Mouse (Mus musculus): ENCODE measurements around the gene Nol12. TPM values are rescaled to one million over a fixed set of nuclear protein-coding genes. Genes with fewer than 3 reads are reported as not detected.

Nol12 gene
- total RNA-seq, 2 experiments from 2014 or later = 22.1 to 22.6 TPM

DNA sequence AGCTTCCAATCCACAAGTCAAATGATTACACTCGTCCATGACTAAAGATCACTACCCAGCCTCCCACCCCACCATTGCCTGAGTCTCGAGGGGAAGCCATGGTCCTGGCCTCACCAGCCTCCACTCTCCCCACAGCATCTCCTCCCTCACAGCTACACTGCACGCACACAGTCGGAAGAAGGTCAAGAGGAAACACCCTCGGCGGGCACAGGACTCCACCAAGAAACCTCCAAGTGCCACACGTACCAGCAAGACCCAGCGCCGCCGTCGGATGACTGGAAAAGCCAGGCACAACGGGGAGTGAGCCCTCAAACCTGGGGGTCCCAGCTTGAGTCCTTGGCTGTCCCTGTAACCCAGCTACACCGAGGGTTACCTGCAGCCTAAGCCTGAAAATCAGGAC, 5.6 kb downstream of the Nol12 start:
- intact Hi-C loops (cut with DNase I) = loop anchor here (5.0 kb wide), 1 partner anchor 38 kb away; no protein-coding TSS in a partner anchor

GRCm38 (mm10) chr15:78942663-78943062, 7.9 kb downstream of the Nol12 start:
- peak; percentile 74 to 80 for DNase-seq
- intact Hi-C loops (cut with DNase I) = loop anchor here (5.0 kb wide), 1 partner anchor 40 kb away; no protein-coding TSS in a partner anchor

More for the DNA sequence above, 5.6 kb downstream of the Nol12 start:
- DNase-seq = no peak

DNA sequence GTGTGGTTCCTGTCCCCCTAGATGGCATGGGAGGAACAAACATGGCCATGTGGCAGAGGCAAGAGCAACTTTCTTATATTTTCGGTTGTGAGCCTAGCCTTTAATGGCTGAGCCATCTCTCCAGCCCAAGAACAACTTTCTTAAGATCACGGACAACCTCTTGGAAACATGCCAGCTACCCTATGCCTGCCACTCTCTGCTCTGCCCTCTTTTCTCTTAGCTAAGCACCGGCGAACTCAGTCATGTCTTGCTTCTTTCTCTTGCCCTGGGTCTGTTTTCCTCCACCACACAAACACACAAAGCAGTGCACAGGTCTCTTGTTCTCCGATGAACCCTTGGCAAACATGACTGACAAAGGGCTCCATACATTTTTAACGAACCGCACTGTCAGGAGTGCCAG, 11.5 kb downstream of the Nol12 start:
- intact Hi-C loops (cut with DNase I) = no loop called here
- DNase-seq = no peak

DNA sequence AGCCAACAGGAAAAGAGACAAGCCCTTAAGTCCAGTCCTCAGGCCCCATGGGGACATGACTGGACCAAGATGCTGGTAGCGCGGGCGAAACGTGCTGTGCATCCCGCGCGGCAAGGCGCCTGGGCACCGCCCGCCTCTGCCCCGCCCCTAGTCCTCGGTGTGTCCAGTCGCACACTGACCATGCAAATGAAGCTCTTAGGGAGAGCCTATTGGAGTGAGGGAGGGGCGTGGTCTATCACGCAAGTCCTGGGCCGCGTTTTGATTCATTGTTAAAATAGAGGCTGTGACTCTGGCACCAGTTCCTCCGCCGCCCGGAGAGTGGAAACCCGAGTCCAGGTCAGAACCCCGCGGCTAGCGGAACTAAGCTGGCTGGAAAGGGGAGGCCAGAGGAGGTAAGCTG, 12.9 kb downstream of the Nol12 start, which contains the start of gene Triobp:
Gene Triobp, plus strand, starts transcription at position 68 of the 400 bp plus-strand sequence.
- intact Hi-C loops (cut with DNase I) = no loop called here
- DNase-seq = peak; percentile 70 to 83

DNA sequence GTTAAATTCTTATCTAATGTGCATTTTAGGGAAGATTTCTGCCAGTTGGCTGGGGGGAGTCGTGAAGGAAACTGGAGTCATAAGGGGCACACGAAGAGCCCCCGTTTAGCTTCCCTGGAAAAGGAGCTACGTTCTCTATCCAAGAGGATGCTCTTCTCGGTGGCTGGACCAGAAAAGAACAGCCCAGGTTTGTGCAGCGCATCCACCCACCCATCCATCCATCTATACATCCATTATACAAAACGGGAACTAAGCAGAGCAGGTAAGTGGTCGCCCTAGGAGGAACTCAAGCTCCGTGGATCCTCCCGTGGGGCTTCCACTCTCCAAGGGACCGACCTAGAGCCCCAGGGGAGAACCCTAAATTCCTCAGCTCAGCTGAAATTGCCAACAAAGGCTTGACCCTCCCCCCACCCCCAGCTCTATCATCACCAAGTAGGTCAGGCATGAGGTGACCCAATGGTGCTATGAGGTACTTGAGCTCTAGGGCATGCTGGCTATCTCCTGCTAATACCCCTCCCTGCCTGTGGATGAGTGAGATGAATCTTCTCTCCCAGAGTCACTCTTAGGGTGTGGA, 13.5 kb downstream of the Nol12 start:
- intact Hi-C loops (cut with DNase I) = no loop called here
- DNase-seq = no peak

DNA sequence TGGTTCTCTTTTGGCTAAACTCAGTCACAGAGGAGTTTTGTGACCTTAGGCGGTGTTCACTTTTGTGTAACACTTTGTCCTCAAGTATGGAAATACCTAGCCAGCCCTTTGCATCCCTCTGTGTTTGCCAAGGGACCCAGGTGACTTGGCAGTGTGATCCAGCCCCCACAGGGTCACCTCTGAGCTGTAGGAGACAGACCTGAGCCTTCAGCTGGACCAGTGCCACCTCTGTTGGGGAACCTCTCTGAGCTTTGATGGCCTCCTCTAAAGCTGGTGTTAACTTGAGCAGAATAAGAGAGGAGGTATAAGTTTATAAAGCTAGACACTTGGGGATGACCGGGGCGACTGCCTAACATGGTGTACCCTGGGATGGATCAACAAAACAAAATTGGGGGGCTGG, 14.2 kb downstream of the Nol12 start:
- DNase-seq = no peak
- intact Hi-C loops (cut with DNase I) = no loop called here

DNA sequence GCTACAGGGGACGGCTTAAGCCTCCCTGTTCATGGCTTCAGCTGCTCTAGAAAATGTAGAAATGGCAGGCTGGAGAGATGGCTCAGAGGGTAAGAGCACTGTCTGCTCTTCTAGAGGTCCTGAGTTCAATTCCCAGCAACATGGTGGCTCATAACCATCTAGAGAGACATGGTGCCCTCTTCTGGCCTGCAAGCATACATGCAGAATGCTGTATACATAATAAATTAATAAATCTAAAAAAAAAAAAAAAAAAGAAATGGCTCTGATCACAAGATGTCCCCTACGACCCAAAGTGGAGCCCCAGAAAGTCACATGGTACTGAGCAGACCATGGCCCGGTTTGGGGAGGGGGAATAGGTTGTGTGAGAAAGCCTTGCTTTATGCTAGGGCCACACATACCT, 20.9 kb downstream of the Nol12 start:
- intact Hi-C loops (cut with DNase I) = no loop called here
- DNase-seq = no peak

- intact Hi-C loops (cut with DNase I) = no loop called here
- DNase-seq = no peak
These were observed 21.6 kb downstream of the Nol12 start for GRCm38 (mm10) chr15:78956351-78956750.

- no peak for DNase-seq
- intact Hi-C loops (cut with DNase I) = no loop called here
These were observed 22.3 kb downstream of the Nol12 start for GRCm38 (mm10) chr15:78957021-78957420.

DNA sequence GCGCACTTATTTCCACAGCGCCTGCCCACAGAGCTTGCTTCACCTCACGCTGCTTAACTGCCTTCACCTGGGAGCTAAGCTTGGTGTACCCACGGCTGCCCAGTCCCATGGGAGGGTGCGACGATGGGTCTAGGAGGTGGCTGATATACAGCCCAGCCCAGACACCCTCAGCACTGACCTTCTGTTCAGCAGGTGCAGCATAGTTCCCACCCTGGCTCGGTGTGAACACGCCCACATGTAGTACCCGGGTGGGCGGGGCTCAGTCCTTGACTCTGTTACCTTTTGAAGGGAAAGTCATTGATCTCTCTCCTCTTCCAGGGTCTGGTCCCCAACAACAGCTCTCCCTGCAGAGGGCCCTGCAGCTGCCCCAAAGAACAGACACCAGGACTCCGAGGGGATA, 24.8 kb downstream of the Nol12 start:
- intact Hi-C loops (cut with DNase I) = no loop called here
- DNase-seq = no peak

DNA sequence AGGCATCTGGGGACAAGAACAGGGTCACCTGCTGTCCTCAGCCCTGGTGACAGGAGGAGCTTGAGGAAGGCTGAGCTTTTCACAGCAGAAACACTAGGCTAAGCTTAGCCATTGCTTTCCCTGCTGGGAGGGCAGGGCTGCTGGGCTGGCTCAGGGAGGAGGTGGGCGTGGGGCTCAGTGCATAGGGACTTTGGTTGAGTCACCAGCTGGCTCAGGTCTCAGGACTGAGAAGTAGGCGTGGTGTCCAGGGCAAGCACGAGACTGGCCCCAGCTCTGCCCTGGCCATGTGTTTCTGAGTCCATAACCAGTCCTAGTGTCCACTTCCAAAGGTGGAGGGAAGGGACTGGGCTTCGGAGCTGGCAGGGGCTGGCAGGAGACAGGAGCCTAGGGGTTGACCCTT, 25.4 kb downstream of the Nol12 start:
- peak; percentile 59 to 83 for DNase-seq

DNA sequence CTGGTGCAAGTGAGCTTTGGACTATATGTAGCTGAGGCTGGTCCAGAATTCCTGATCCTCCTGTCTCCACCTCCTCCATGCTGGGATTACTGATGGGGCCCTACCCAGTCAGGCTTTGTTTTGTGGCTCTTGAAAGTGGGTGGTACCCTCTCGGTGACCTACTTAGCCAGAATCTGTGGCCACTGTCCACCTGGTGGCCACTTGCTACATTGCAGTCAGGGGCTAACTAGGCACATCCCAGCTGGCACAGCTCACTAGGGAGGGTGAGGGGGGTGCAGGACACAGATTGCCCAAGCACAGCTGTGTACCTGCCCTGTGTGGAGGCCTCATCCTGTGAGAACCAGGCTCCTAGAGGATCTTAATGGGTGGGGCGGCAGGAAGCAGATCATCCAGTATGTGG, 28.2 kb downstream of the Nol12 start:
- peak; percentile 64 to 65 for DNase-seq
- intact Hi-C loops (cut with DNase I) = no loop called here

More for the DNA sequence above, 25.4 kb downstream of the Nol12 start:
- intact Hi-C loops (cut with DNase I) = no loop called here

DNA sequence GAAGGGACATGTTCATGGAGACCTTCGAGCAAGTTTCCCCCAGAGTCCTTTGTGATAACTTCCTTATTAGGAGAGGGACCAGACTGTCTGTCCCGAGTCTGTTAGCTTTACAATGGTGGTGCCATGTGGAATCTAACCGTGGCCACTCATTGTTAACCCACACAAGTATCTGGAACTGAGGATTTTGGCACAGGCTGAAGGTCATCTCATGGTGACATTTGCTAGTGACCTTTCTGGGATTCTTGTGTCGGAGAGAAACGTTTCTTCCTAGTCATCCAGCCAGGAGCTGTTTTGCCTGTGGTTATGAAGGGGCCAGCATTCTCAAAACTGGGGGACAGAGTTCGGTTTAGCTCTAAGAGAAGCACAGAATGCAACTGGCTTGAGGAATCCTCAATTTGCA, 36.9 kb downstream of the Nol12 start:
- DNase-seq = no peak
- intact Hi-C loops (cut with DNase I) = no loop called here

DNA sequence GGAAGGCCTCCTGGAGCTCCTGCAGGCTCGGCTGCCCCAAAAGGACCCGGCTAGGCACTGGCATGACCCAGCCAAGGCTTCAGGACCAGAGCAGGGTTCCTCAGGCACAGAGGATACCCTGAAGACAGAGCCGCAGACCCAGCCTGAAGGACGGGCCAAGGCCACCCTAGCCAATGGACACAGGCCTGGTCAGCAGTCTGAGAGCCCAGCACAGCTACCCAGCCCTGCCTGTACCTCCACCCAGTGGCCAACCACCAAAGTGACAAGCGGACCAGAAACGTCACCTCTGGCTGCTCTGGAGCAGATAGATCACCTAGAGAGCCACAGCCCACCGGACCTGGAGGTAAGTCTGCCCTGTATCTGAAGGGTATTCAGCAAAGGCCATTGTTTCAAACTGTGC, 39.2 kb downstream of the Nol12 start:
- intact Hi-C loops (cut with DNase I) = no loop called here
- DNase-seq = no peak

GRCm38 (mm10) chr15:78977676-78978159, 43.0 kb downstream of the Nol12 start:
- DNase-seq = no peak
- intact Hi-C loops (cut with DNase I) = no loop called here

DNA sequence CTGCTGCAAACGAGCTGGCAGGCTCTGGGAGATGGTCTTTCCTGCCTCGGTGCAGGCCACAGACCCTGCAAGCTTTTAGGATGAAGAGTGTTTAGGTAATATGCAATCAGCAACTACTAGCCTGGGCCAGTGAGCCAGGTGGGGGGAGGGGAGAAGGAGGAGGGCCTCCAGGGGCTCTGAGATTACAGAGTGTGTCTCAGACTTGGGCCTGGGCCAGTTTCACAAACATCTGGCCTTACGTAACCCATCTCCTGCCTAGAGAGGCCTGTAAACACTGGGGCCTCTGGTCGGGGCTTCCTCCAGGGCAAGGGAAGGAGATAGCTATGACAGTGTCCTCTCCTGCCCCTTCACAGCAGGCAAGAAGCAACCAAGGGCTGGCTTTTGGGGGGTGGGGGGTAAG, 44.1 kb downstream of the Nol12 start:
- DNase-seq = peak; percentile 76 to 89
- intact Hi-C loops (cut with DNase I) = no loop called here

GRCm38 (mm10) chr15:78980084-78980483, 45.4 kb downstream of the Nol12 start:
- DNase-seq = no peak
- intact Hi-C loops (cut with DNase I) = no loop called here

- intact Hi-C loops (cut with DNase I) = no loop called here
- peak; percentile 78 to 90 for DNase-seq
These were observed 48.1 kb downstream of the Nol12 start for GRCm38 (mm10) chr15:78982658-78983435.

GRCm38 (mm10) chr15:78983436-78984285, 48.9 kb downstream of the Nol12 start:
- peak; percentile 50 to 55 for DNase-seq
- intact Hi-C loops (cut with DNase I) = no loop called here

GRCm38 (mm10) chr15:78984286-78984778, 49.6 kb downstream of the Nol12 start:
- intact Hi-C loops (cut with DNase I) = no loop called here
- DNase-seq = no peak
